Mouse (Mus musculus) intestine, embryonic 14.5 days (tissue): ENCODE measurements at regions not wholly inside any gene's neighbourhood (a gene's known extent, or its start where the extent isn't known, plus 50 kb on each side); places are given as distances from the start of the nearest gene placed in this dataset.

Experiments used
- ATAC-seq: fragments of 200-750 bp; cut with Nextera tagmentation; replicated peaks from 2 replicates; pipeline ENCODE4 v1.8.0; 2017; ENCODE audit warnings: low read depth, moderate number of reproducible peaks, moderate TSS enrichment, moderate library complexity; ENCODE audit not compliant: low FRiP score, low TSS enrichment
- DNase-seq: peaks from one replicate; pipeline ENCODE4 v3.0.0-alpha.2; 2018; ENCODE audit warnings: low spot score
- H3K27ac ChIP-seq: fragments of 300-500 bp; sonication (generic); 2 replicates; pipeline ENCODE4 v1.5.1; 2014; ENCODE audit warnings: low read depth, mild to moderate bottlenecking, control low read depth
- H3K27me3 ChIP-seq: fragments of 300-500 bp; sonication (generic); replicated peaks from 2 replicates; pipeline ENCODE4 v1.6.1; 2014; ENCODE audit warnings: low read length, control low read depth; ENCODE audit not compliant: control insufficient read depth, insufficient read depth
- H3K36me3 ChIP-seq: fragments of 300-500 bp; sonication (generic); 2 replicates; pipeline ENCODE4 v1.6.1; 2014; ENCODE audit warnings: low read length, control low read depth; ENCODE audit not compliant: control insufficient read depth, insufficient read depth
- H3K4me1 ChIP-seq: fragments of 300-500 bp; sonication (generic); replicated peaks from 2 replicates; pipeline ENCODE4 v1.6.1; 2014; ENCODE audit warnings: low read length, control low read depth, mixed read lengths; ENCODE audit not compliant: control insufficient read depth, insufficient read depth
- H3K4me2 ChIP-seq: fragments of 300-500 bp; sonication (generic); 2 replicates; pipeline ENCODE4 v1.6.1; 2014; ENCODE audit warnings: low read length
- H3K4me3 ChIP-seq: fragments of 300-500 bp; sonication (generic); 2 replicates; pipeline ENCODE4 v1.5.1; 2014; ENCODE audit warnings: low read depth, low read length, control low read depth, mixed read lengths
- H3K9ac ChIP-seq: fragments of 300-500 bp; sonication (generic); 2 replicates; pipeline ENCODE4 v1.6.1; 2014; ENCODE audit warnings: mild to moderate bottlenecking, low read length
- H3K9me3 ChIP-seq: fragments of 300-500 bp; sonication (generic); 2 replicates; pipeline ENCODE4 v1.6.1; 2016; ENCODE audit warnings: low read length, control low read depth; ENCODE audit not compliant: control insufficient read depth
- WGBS: fragments of 180-500 bp; shearing (Covaris S2); extraction: QIAGEN DNeasy Blood & Tissue Kit; methylation state at CpG from one replicate; pipeline ENCODE4 v1.1.7; 2014; 5-methylcytosine and 5-hydroxymethylcytosine counted together

DNA sequence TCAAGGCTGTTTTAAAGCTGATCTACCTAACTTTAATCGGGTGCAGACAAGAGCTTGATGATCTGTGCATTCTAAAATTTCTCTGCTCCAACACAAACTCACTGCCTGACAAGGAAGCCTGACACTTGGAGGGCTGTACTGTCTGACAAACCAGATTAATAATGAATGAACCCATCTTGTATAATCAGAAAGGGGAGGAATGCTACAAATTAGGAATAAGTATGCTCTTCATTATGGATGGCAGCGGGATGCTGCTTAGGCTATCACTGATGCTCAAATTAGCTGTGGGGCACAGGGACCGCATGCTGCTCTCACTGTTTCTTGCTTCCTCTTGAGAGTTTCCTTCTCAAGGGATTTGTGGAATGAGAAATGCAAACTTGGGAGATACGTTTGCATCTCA lies 213.8 kb upstream of the Veph1 start:
- H3K27me3 ChIP-seq, result no peaks in the 10 kb centered on the region
- H3K36me3 ChIP-seq, result no peaks in the 10 kb centered on the region
- H3K27ac ChIP-seq, result no peak overlapping the region
- ATAC-seq (no peak), DNase-seq (no peak)
- H3K4me3 ChIP-seq, result no peak overlapping the region
- H3K9me3 ChIP-seq, result no peaks in the 10 kb centered on the region
- H3K9ac ChIP-seq, result no peak overlapping the region
- WGBS, result 83% methylated on average over 4 of the region's 4 CpGs
- no peaks in the 10 kb centered on the region for H3K4me1 ChIP-seq
- no peak overlapping the region for H3K4me2 ChIP-seq

DNA sequence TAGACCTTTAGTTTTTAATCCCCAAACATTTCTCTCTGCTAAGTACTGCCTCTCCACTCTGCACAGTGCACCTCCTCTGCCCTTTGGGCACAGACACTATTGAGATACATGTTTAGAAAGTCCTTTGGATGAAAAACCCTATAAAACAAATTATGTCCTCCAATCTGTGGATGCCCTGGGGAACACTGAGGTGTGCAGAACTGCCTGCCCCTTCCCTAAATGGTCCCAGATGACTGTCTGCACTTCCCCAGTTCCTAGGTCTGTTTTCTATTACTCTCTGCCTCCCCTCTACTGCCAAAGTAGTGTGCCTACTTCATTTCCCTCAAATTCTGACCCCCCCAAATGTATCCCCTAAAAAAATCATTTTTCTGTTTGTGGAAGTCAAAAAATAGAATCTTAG lies 209.5 kb upstream of the Veph1 start:
- DNase-seq (no peak), ATAC-seq (no peak)
- no peak overlapping the region for H3K9ac ChIP-seq
- H3K4me1 ChIP-seq, result no peaks in the 10 kb centered on the region
- H3K4me3 ChIP-seq, result no peak overlapping the region
- no peaks in the 10 kb centered on the region for H3K36me3 ChIP-seq
- H3K9me3 ChIP-seq, result no peaks in the 10 kb centered on the region
- H3K27me3 ChIP-seq, result no peaks in the 10 kb centered on the region
- H3K4me2 ChIP-seq, result no peak overlapping the region
- H3K27ac ChIP-seq, result no peak overlapping the region

DNA sequence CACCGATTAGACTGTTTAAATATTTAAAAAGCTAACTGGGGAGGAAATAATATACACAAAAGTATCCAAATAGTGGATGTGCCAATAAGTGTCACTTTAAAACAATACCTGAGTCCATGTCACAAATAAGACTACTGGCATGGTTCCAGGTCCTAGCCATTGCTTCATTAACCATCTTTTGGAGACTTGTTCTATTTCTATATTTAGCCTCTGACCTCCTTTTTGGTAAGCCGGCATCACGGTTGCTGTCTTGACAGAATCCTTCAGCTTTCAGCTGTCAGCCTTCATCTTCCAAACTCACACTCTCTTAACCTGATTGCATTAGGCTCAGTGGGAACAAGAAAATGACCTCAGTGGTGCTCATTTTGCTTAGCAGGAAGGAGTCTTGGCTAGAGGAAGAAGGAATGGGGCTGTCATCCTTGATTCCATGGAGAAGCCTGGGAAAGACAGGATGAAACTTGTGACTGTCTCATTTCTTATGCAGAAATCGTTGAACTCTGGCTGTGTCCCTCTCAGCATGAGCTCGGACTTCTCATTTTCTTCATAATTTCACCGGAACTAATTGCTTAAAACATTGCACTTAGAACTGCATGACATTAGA lies 208.9 kb upstream of the Veph1 start:
- no peak overlapping the region for H3K9ac ChIP-seq
- no peak overlapping the region for H3K4me2 ChIP-seq
- no peak overlapping the region for H3K27ac ChIP-seq
- H3K36me3 ChIP-seq, result no peaks in the 10 kb centered on the region
- no peaks in the 10 kb centered on the region for H3K4me1 ChIP-seq
- no peak overlapping the region for H3K4me3 ChIP-seq
- H3K27me3 ChIP-seq, result no peaks in the 10 kb centered on the region
- ATAC-seq (no peak), DNase-seq (no peak)
- H3K9me3 ChIP-seq, result no peaks in the 10 kb centered on the region
- WGBS, result 77% methylated on average over 6 of the region's 6 CpGs

DNA sequence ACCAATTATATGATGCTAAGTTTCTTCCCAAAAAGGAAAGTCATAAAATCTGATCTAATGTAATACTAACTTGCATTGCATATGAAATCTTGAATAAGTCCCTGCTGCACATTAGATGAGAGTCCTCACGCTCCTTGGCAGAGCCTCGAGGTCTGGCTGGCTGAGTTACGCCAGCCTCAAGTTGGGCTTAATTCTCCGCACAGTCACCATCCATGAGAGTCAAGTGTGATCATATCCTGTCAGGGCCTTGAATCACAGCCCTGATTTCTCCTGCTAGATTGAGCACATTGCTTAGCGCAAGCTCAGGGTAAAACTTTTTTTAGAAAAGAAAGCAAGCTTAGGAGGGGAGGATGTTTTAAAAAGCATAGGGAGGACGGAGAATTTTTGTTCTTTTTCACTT lies 208.1 kb upstream of the Veph1 start:
- 79% methylated on average over 6 of the region's 6 CpGs for WGBS
- H3K4me2 ChIP-seq, result no peak overlapping the region

DNA sequence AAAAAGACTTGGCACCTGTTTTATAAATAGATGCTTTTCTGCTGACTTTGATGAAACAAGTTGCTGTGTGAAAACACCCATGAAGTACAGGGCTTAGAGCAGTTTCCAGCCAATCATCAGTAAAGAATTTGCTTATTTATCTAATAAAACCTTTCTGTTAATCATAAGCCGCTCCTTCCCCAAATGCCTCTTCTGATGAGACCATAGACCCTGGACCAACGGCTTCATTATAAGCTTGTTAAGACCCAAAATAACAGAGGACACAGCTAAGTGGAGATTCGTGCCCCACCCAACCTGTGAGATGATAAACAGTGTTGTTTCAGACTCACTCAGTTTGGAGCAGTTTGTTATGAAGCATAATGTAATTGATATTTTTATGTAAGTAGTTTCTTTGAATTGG lies 207.0 kb upstream of the Veph1 start:
- no peaks in the 10 kb centered on the region for H3K4me1 ChIP-seq
- ATAC-seq, result no peak
- no peak overlapping the region for H3K27ac ChIP-seq
- WGBS, result 81% methylated on average over 3 of the region's 3 CpGs
- no peaks in the 10 kb centered on the region for H3K27me3 ChIP-seq
- H3K4me2 ChIP-seq, result no peak overlapping the region
- DNase-seq, result no peak
- no peak overlapping the region for H3K9ac ChIP-seq
- H3K9me3 ChIP-seq, result no peaks in the 10 kb centered on the region
- H3K36me3 ChIP-seq, result no peaks in the 10 kb centered on the region
- H3K4me3 ChIP-seq, result no peak overlapping the region

More for the DNA sequence above, 208.1 kb upstream of the Veph1 start:
- Histone ChIP-seq H3K27me3 (no peaks in the 10 kb centered on the region), H3K9ac (no peak overlapping the region), H3K27ac (no peak overlapping the region), H3K4me3 (no peak overlapping the region), H3K4me1 (no peaks in the 10 kb centered on the region), H3K9me3 (no peaks in the 10 kb centered on the region), H3K36me3 (no peaks in the 10 kb centered on the region)
- ATAC-seq (no peak), DNase-seq (no peak)

- WGBS, result 80% methylated on average over 4 of the region's 4 CpGs
- H3K27ac ChIP-seq, result no peak overlapping the region
- no peak overlapping the region for H3K9ac ChIP-seq
- H3K4me1 ChIP-seq, result no peaks in the 10 kb centered on the region
- H3K36me3 ChIP-seq, result no peaks in the 10 kb centered on the region
- no peaks in the 10 kb centered on the region for H3K27me3 ChIP-seq
- H3K4me3 ChIP-seq, result no peak overlapping the region
- no peak for ATAC-seq
- no peak for DNase-seq
- H3K9me3 ChIP-seq, result no peaks in the 10 kb centered on the region
- no peak overlapping the region for H3K4me2 ChIP-seq
These were observed 205.2 kb upstream of the Veph1 start for GRCm38 (mm10) chr3:66501865-66502264.

GRCm38 (mm10) chr3:66494442-66495113 lies 197.9 kb upstream of the Veph1 start:
- H3K4me1 ChIP-seq, result no peaks in the 10 kb centered on the region
- H3K36me3 ChIP-seq, result no peaks in the 10 kb centered on the region
- DNase-seq, result no peak
- no peak overlapping the region for H3K4me2 ChIP-seq
- WGBS, result 63% methylated on average over 2 of the region's 2 CpGs
- no peaks in the 10 kb centered on the region for H3K27me3 ChIP-seq
- ATAC-seq, result no peak
- no peaks in the 10 kb centered on the region for H3K9me3 ChIP-seq
- H3K9ac ChIP-seq, result no peak overlapping the region
- no peak overlapping the region for H3K27ac ChIP-seq
- H3K4me3 ChIP-seq, result no peak overlapping the region

- H3K27me3 ChIP-seq, result no peaks in the 10 kb centered on the region
- WGBS, result 53% methylated on average over 6 of the region's 6 CpGs
- no peak overlapping the region for H3K4me3 ChIP-seq
- no peak overlapping the region for H3K27ac ChIP-seq
- no peaks in the 10 kb centered on the region for H3K4me1 ChIP-seq
- H3K4me2 ChIP-seq, result no peak overlapping the region
- DNase-seq (no peak), ATAC-seq (no peak)
- H3K9ac ChIP-seq, result no peak overlapping the region
- H3K36me3 ChIP-seq, result no peaks in the 10 kb centered on the region
- no peaks in the 10 kb centered on the region for H3K9me3 ChIP-seq
These were observed 194.2 kb upstream of the Veph1 start for GRCm38 (mm10) chr3:66490696-66491357.

- Histone ChIP-seq H3K9ac (no peak overlapping the region), H3K4me2 (no peak overlapping the region), H3K9me3 (no peaks in the 10 kb centered on the region), H3K27me3 (no peaks in the 10 kb centered on the region), H3K36me3 (no peaks in the 10 kb centered on the region), H3K27ac (no peak overlapping the region), H3K4me3 (no peak overlapping the region), H3K4me1 (no peaks in the 10 kb centered on the region)
- DNase-seq (no peak), ATAC-seq (no peak)
- 79% methylated on average over 7 of the region's 7 CpGs for WGBS
These were observed 192.1 kb upstream of the Veph1 start for GRCm38 (mm10) chr3:66488724-66489123.
